Mouse (Mus musculus): Measurements from ENCODE around the gene Tspan9.

Tspan9 gene

DNA sequence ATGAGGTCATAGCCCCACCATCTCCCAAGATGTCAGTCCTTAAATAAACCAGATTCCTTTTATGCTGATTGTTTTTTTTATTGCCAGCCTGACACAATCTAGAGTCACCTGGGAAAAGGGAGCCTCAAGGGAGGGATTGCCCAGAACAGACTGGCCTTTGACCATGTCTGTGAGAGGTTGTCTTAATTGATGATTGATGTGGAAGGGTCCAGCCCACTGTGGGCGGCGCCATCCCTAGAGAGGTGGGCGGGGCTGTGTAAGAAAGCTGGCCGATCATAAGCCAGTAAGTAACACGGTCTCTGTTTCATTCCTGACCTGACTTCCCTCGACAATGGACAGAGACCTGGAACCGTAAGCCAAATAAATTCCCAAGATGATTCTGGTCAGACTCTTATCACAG is 124.3 kb downstream of the Tspan9 start:
- no peak for DNase-seq (ENCODE audit: low spot score)

DNA sequence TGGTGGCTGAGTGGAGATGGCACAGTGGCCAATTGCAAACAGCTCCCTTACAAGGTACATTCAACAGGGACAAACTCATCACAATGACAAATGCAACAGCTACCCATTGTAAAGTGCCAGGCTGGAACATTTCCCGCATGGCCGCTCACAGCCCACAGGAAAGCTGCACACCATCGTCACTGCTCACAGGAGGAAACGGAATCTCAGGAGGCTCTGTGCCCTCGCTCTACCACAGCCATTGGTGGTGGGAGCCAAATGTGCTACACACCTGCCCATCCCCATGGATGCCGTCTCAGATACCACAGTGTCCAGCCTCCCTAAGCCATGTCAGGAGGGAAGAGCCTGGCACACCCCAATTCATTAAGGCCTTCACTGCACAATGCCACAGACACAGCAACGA is 128.1 kb downstream of the Tspan9 start:
- DNase-seq (ENCODE audit: low spot score) = no peak

- no peak for DNase-seq (ENCODE audit: low spot score)
Measured at GRCm38 (mm10) chr6:128011781-128012180, 131.6 kb downstream of the Tspan9 start.

DNA sequence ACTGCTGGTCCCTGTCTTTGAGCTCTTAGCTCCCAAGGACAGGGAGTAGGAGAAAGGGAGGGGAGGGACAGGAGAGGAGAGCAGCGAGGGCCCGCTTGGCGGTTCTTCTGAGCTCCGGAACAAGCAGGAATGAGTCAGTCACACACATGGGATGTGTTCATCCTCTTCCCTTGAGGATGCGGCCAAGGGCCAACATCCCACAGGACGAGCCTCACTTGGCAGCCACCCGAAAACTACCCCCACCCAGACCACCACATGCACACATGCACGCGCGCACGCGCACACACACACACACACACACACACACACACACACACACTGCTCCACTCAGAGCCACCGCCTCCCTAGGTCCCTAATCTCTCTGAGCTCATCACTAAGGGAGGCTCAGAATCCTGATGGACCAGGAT is 132.3 kb downstream of the Tspan9 start:
- DNase-seq (ENCODE audit: low spot score) = peak; percentile 68

- no peak for DNase-seq (ENCODE audit: low spot score)
Measured at GRCm38 (mm10) chr6:128010135-128010971, 133.0 kb downstream of the Tspan9 start.

DNA sequence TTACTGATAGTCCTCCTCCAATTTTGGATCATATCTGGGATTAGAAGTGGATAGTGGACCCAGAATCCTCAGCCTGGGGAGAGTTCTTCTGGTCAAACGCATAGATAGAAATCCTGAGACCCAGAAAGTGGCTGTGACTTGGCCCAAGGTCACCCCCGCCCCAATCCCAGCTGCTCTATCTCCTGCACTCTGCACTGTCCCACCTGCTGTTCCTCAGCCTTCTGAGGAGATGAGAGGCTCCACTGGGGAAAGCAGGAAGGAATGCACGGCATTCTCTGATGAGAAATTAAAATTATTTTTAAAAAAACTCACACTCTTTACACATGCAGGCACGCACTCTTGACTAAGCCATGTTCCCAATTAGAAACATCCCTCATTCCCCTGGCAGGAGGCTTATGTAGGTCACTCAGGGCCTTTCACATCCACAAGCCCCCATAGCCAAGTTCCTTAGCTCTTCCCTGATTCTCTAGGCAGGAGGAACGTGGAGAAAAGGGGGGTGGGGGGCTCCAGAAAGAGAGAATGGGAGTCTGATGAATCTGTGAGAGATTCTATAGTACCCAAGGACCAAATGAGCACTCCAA is 135.3 kb downstream of the Tspan9 start:
- DNase-seq (ENCODE audit: low spot score) = no peak

GRCm38 (mm10) chr6:128007241-128007701 is 136.1 kb downstream of the Tspan9 start:
- no peak for DNase-seq (ENCODE audit: low spot score)

DNA sequence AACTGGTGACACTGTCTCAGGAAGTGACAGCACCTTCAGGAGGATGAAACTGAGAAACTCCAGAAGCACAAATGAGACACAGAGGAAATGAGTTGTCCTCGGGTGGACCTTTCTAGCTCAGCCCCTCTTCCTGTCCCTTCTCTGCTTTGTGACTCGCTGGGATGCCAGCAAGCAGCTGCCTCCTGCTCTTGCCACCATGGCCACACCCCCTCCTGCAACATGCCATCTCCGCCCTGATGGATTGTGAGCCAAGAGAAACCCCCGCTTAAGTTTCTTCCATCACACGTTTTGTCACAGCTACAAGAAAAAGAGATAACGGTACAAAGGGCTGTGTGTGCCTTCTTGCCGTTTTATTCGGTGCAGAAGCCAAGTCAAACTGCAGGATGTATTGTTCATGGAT is 137.2 kb downstream of the Tspan9 start:
- no peak for DNase-seq (ENCODE audit: low spot score)

- no peak for DNase-seq (ENCODE audit: low spot score)
Measured at GRCm38 (mm10) chr6:128004544-128004943, 138.8 kb downstream of the Tspan9 start.

DNA sequence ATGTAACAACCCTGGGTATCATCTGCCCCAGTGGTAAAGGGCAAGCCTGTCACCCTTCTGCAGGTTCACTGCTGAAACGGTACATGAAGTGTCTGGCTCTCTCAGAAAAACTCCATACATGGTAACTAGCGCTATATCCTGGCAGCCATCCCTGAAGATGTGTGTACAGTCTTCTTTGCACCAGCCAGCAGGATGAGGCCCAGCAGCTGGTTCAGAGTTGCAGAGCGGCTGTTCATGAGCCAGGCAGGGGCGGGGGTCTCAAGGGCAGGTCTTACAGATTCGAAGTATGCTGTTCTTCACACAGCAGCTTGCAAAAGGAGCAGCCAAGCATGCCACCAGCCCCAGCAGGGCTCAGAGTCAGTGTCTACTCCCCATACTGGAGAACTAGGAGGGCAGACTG is 139.9 kb downstream of the Tspan9 start:
- DNase-seq (ENCODE audit: low spot score) = no peak

- no peak for DNase-seq (ENCODE audit: low spot score)
Measured at GRCm38 (mm10) chr6:128002667-128003066, 140.7 kb downstream of the Tspan9 start.

DNA sequence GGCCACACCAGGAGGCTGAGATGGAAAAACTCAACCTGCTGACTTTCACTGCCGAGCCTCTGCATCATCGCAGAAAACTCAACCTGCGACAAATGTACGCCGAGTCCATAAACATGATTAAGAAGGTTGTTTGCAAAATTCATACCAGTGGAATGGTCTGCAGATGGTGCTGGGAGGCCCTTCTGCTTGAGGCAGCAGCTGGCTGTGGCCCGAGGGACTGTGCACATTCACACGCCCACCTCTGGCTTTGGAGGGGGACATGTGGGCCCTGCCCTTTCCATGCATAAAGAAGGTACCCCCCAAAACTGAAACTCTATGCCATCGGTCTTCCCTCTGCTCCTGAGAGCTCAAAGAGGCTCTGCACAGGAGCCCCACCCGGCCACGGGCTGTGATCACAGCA is 141.3 kb downstream of the Tspan9 start:
- DNase-seq (ENCODE audit: low spot score) = no peak

DNA sequence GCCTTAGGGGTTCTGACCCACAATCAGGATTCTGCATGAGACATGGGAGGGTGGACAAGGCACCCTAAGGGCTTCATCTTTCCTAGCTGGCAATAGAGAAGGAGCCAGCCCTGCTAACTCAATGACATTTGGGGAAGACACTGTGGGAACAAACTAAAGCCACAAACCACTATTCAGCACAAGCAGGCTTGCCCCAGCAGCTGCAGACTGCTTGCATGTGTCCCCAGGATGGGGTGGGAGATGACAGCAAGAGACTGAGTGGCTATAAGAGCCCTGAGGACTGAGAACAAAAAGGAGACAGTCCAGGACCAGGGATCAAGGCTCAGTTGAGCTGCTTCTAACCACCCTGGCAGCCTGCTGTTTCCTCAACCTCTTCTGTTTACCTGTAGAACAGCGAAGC is 141.8 kb downstream of the Tspan9 start:
- DNase-seq (ENCODE audit: low spot score) = no peak

- DNase-seq (ENCODE audit: low spot score) = no peak
Measured at GRCm38 (mm10) chr6:128000777-128001176, 142.6 kb downstream of the Tspan9 start.

DNA sequence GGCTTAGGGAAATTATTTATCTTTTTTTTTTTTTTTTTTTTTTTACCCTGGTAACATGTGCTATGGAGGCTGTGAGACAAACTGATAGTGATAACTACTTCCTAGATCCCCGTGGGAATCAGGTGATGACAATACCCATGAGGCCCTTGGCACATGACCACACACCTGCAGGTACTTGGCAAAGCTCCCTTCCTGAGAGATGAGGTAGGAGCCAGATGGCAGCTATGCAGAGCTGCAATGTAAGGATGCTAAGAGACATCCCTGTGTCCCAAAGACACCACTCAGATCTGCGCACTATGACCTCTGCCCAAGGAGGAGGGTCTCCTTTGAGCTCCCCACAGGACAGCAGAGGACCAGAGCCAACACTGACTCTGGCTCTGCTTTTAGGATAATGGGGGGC is 144.3 kb downstream of the Tspan9 start:
- DNase-seq (ENCODE audit: low spot score) = no peak

GRCm38 (mm10) chr6:127996928-127997327 is 146.5 kb downstream of the Tspan9 start:
- DNase-seq (ENCODE audit: low spot score) = no peak

DNA sequence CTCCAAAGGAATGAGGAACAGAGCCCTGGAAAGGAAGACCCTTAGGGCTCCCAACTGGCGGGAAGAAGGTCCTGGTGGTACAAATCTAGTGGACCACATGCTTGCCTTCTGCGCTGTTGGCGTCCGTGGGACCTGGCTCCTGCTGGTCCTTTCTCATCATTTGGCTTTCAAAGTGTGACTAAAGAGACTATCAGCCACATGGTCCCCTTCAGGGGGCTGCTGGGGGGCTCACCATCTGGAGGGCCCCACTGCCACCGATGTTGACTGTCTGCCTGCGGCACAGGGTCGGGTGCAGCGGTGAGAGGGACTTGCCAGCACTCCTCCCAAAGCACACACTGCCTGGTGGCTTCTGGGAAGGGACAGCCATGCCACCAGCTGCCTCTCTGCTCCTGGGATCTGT is 150.4 kb downstream of the Tspan9 start:
- DNase-seq (ENCODE audit: low spot score) = no peak

DNA sequence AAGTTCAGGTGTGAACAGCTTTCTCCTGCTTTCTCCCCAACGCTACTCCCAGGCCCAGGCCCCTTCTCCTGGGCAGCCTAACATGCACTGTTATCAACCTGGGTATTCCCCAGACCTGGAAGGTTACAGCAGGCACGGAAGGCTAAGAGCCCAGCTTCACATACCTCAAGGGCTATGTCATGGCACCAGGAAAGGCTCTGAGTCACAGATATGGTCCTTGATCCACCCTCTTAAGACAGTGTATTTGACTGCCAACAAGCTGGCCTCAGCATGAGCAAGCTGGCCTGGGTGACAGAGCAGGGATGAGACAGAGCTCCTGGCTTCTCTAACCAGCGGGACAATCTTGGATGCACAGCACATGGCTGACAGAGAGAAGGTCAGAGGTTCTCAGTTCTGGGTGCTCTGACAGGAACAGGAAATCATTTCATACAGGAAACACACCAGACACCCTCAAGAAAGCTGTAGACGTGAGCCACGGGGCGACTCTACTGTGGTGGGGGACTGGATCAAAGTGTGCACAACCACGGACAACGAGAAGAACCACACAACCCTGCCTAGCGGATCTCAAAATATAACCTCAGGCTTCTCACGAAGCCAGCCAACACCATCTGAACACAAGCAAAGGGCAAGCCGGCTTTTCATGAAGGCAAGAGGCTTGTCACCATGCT is 151.8 kb downstream of the Tspan9 start:
- DNase-seq (ENCODE audit: low spot score) = no peak

- DNase-seq (ENCODE audit: low spot score) = peak; percentile 89
Measured at GRCm38 (mm10) chr6:127989624-127990212, 153.7 kb downstream of the Tspan9 start.

GRCm38 (mm10) chr6:127988944-127989494 is 154.4 kb downstream of the Tspan9 start:
- no peak for DNase-seq (ENCODE audit: low spot score)

DNA sequence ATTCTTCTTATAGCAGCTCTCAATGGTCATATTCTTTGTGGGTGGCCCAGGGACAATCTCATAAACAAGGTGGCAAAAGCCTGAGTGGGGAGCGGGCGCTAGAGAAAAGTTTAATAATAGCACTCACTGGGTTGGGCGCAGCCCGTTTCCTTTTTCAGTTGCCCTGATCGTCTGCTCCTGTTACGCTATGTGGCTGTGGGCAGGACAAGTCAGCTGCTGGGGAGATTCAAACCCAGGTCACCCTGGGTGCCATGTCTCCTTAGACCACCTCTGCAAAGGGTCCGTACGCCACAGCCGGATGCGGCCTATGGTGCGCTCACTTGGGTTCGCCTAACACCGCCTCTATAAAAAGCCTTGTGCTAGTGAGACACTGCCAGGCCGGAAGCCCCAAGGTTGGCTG is 156.0 kb downstream of the Tspan9 start:
- DNase-seq (ENCODE audit: low spot score) = no peak

GRCm38 (mm10) chr6:127986357-127986756 is 157.0 kb downstream of the Tspan9 start:
- no peak for DNase-seq (ENCODE audit: low spot score)

Data from testis, postnatal 10 days (tissue).